Mouse (Mus musculus) lung, postnatal 14 days (tissue): ENCODE measurements around the gene Ccdc30.
A peak's percentile ranks its signal among the peaks of the same experiment; 100 is the strongest.

Experiments
- DNase-seq: peaks from one replicate; pipeline ENCODE4 v3.0.0; 2021

Ccdc30 gene

GRCm38 (mm10) chr4:119415072-119415753 is at the start of gene Ccdc30:
TSS of gene Ccdc30 (minus strand) at chr4:119415521.
- DNase-seq: peak; percentile 86

GRCm38 (mm10) chr4:119463756-119464419 is 48.6 kb upstream of the Ccdc30 start:
- DNase-seq: no peak

GRCm38 (mm10) chr4:119462858-119463755 is 47.8 kb upstream of the Ccdc30 start:
- peak; percentile 65 for DNase-seq

GRCm38 (mm10) chr4:119462457-119462856 is 47.1 kb upstream of the Ccdc30 start:
- no peak for DNase-seq

GRCm38 (mm10) chr4:119460728-119461141 is 45.4 kb upstream of the Ccdc30 start:
- peak; percentile 39 for DNase-seq

GRCm38 (mm10) chr4:119460296-119460695 is 45.0 kb upstream of the Ccdc30 start:
- DNase-seq: peak; percentile 24

- no peak for DNase-seq
Measured at GRCm38 (mm10) chr4:119453533-119453932, 38.2 kb upstream of the Ccdc30 start.

GRCm38 (mm10) chr4:119453128-119453527 is 37.8 kb upstream of the Ccdc30 start:
- no peak for DNase-seq

- no peak for DNase-seq
Measured at GRCm38 (mm10) chr4:119450436-119450835, 35.1 kb upstream of the Ccdc30 start.

- no peak for DNase-seq
Measured at GRCm38 (mm10) chr4:119447786-119448185, 32.5 kb upstream of the Ccdc30 start.

- DNase-seq: no peak
Measured at GRCm38 (mm10) chr4:119447261-119447660, 31.9 kb upstream of the Ccdc30 start.

GRCm38 (mm10) chr4:119442539-119442938 is 27.2 kb upstream of the Ccdc30 start:
- no peak for DNase-seq

GRCm38 (mm10) chr4:119441836-119442235 is 26.5 kb upstream of the Ccdc30 start:
- no peak for DNase-seq

GRCm38 (mm10) chr4:119437936-119438335 is 22.6 kb upstream of the Ccdc30 start:
- no peak for DNase-seq

GRCm38 (mm10) chr4:119430678-119431077 is 15.4 kb upstream of the Ccdc30 start:
- DNase-seq: peak; percentile 62

GRCm38 (mm10) chr4:119427680-119428079 is 12.4 kb upstream of the Ccdc30 start:
- no peak for DNase-seq

GRCm38 (mm10) chr4:119425601-119426000 is 10.3 kb upstream of the Ccdc30 start:
- no peak for DNase-seq

- DNase-seq: no peak
Measured at GRCm38 (mm10) chr4:119425077-119425476, 9.8 kb upstream of the Ccdc30 start.

- peak; percentile 91 for DNase-seq
Measured at GRCm38 (mm10) chr4:119422294-119422964, 7.1 kb upstream of the Ccdc30 start, which contains the start of the genes Ppcs and Zmynd12. TSS of gene Ppcs (minus strand) at chr4:119422420. TSS of gene Zmynd12 (plus strand) at chr4:119422814.

GRCm38 (mm10) chr4:119421921-119422293 is 6.6 kb upstream of the Ccdc30 start:
- DNase-seq: no peak

GRCm38 (mm10) chr4:119421191-119421590 is 5.9 kb upstream of the Ccdc30 start:
- DNase-seq: no peak

GRCm38 (mm10) chr4:119417894-119418293 is 2.6 kb upstream of the Ccdc30 start:
- DNase-seq: no peak

- no peak for DNase-seq
Measured at GRCm38 (mm10) chr4:119417270-119417669, 1.9 kb upstream of the Ccdc30 start.
